Mouse (Mus musculus) stomach, embryonic 14.5 days (tissue): ENCODE results near the gene Vps13a. TPM values are rescaled to one million over a fixed set of nuclear protein-coding genes. Genes with fewer than 3 reads are reported as not detected.

Experiments
- ATAC-seq: fragments of 200-750 bp; cut with Nextera tagmentation; 2 replicates; pipeline ENCODE4 v1.8.0; 2017; ENCODE audit warnings: low read depth, moderate TSS enrichment; ENCODE audit not compliant: insufficient number of reproducible peaks, insufficient read depth, low FRiP score
- H3K27ac ChIP-seq: fragments of 300-500 bp; sonication (generic); 2 replicates; pipeline ENCODE4 v1.5.1; 2014; ENCODE audit warnings: mild to moderate bottlenecking, low read length, moderate library complexity, mixed read lengths
- H3K27me3 ChIP-seq: fragments of 300-500 bp; sonication (generic); 2 replicates; pipeline ENCODE4 v1.6.1; 2014; ENCODE audit warnings: low read length, control low read depth, mixed read lengths; ENCODE audit not compliant: control insufficient read depth, insufficient read depth
- H3K36me3 ChIP-seq: fragments of 300-500 bp; sonication (generic); 2 replicates; pipeline ENCODE4 v1.6.1; 2014; ENCODE audit warnings: mild to moderate bottlenecking, control low read depth, low read length, moderate library complexity, mixed read lengths; ENCODE audit not compliant: control insufficient read depth, insufficient read depth
- H3K4me1 ChIP-seq: fragments of 300-500 bp; sonication (generic); 2 replicates; pipeline ENCODE4 v1.6.1; 2014; ENCODE audit warnings: low read length, control low read depth, mixed read lengths; ENCODE audit not compliant: control insufficient read depth, insufficient read depth
- H3K4me2 ChIP-seq: fragments of 300-500 bp; sonication (generic); replicated peaks from 2 replicates; pipeline ENCODE4 v1.6.1; 2014; ENCODE audit warnings: low read depth, low read length, control low read depth
- H3K4me3 ChIP-seq: fragments of 300-500 bp; sonication (generic); 2 replicates; pipeline ENCODE4 v1.5.1; 2014; ENCODE audit warnings: low read depth, low read length, control low read depth
- H3K9ac ChIP-seq: fragments of 300-500 bp; sonication (generic); replicated peaks from 2 replicates; pipeline ENCODE4 v1.6.1; 2014; ENCODE audit warnings: low read depth, mild to moderate bottlenecking, control low read depth, low read length, moderate library complexity, mixed read lengths
- H3K9me3 ChIP-seq: fragments of 300-500 bp; sonication (generic); 2 replicates; pipeline ENCODE4 v1.6.1; 2016; ENCODE audit warnings: low read depth, low read length, control low read depth; ENCODE audit not compliant: control insufficient read depth
- whole genome bisulfite sequencing: fragments of 180-500 bp; shearing (Covaris S2); extraction: QIAGEN DNeasy Blood & Tissue Kit; methylation state at CpG from one replicate; pipeline ENCODE4 v1.1.7; 2014; 5-methylcytosine and 5-hydroxymethylcytosine counted together
- polyA plus RNA-seq: library from polyadenylated mRNA; unstranded; fragments of >200 nt; fragmentation: Nextera tagmentation; extraction: Ambion mirVana; gene quantifications from 2 replicates; pipeline ENCODE4 v1.2.1, GENCODE M21; 2014

Gene Vps13a
- polyA plus RNA-seq, 1 experiment from 2014 or later, result 20.8 TPM

- Histone ChIP-seq H3K9me3 (no peaks in the 10 kb centered on the region), H3K27ac (no peak overlapping the region), H3K9ac (no peak overlapping the region), H3K27me3 (no peaks in the 10 kb centered on the region), H3K4me3 (no peak overlapping the region), H3K4me2 (no peak overlapping the region), H3K4me1 (no peaks in the 10 kb centered on the region), H3K36me3 (no peaks in the 10 kb centered on the region)
- WGBS, result 20% methylated on average over 3 of the region's 3 CpGs
- ATAC-seq, result no peak
Observed at GRCm38 (mm10) chr19:16585379-16585778, 195.4 kb downstream of the Vps13a start.

- H3K27ac ChIP-seq, result no peak overlapping the region
- H3K9ac ChIP-seq, result no peak overlapping the region
- no peaks in the 10 kb centered on the region for H3K9me3 ChIP-seq
- no peak overlapping the region for H3K4me3 ChIP-seq
- no peaks in the 10 kb centered on the region for H3K4me1 ChIP-seq
- H3K27me3 ChIP-seq, result no peaks in the 10 kb centered on the region
- ATAC-seq, result no peak
- no peaks in the 10 kb centered on the region for H3K36me3 ChIP-seq
- WGBS, result 94% methylated on average over 7 of the region's 7 CpGs
- no peak overlapping the region for H3K4me2 ChIP-seq
Observed at GRCm38 (mm10) chr19:16584546-16584945, 196.2 kb downstream of the Vps13a start.

DNA sequence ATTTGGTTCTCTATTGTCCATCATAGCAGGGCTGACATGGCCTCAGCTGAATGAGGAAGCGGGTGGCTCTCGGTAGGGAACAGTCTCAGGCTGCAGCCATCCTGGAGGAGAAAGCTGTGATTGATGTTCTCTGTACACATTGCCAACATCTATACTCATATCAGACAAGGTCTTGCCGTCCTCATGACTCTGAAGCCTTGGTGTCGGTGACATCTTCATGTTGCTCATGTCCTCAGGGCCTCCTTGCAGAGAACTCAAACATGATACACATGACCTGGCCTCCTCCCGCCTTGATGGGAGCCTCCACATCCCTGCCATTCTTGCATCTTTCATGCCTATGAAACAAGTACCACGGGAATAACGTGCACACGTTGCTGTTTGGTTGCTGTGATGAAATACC, 200.2 kb downstream of the Vps13a start:
- Histone ChIP-seq H3K36me3 (no peaks in the 10 kb centered on the region), H3K9me3 (no peaks in the 10 kb centered on the region), H3K27me3 (no peaks in the 10 kb centered on the region), H3K27ac (no peak overlapping the region), H3K4me3 (no peak overlapping the region), H3K9ac (no peak overlapping the region), H3K4me1 (0 out of 2 replicates have a peak, but pooled peaks cover 7% of the 10 kb centered on the region), H3K4me2 (no peak overlapping the region)
- no peak for ATAC-seq
- 87% methylated on average over 8 of the region's 8 CpGs for WGBS

GRCm38 (mm10) chr19:16579656-16580260, 201.0 kb downstream of the Vps13a start:
- Histone ChIP-seq H3K4me1 (0 out of 2 replicates have a peak, but pooled peaks cover 7% of the 10 kb centered on the region), H3K9ac (no peak overlapping the region), H3K27ac (no peak overlapping the region), H3K36me3 (no peaks in the 10 kb centered on the region), H3K4me3 (no peak overlapping the region), H3K4me2 (no peak overlapping the region), H3K27me3 (no peaks in the 10 kb centered on the region), H3K9me3 (no peaks in the 10 kb centered on the region)
- no peak for ATAC-seq
- WGBS, result 76% methylated on average over 7 of the region's 7 CpGs

DNA sequence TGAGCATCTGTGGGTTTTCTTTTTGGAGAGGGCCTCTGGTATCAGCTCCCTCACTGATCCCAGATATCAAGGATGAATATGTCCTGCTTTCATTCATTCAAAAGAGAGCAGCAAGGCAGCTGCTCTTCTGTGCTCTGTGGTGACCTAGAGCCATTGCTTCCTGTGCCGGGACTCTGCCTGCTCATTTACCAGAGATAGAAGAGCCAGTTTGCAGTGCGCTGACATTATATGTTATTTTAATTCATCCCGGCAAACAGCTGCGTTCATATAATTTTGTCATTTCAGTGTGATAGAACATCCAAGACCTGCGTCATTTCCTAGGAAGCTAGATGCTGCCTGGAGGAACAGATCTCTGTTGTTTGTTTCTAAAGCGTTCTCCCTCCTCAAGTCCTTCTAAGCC, 203.9 kb downstream of the Vps13a start:
- Histone ChIP-seq H3K4me3 (no peak overlapping the region), H3K27ac (no peak overlapping the region), H3K36me3 (no peaks in the 10 kb centered on the region), H3K4me1 (0 out of 2 replicates have a peak, but pooled peaks cover 7% of the 10 kb centered on the region), H3K27me3 (no peaks in the 10 kb centered on the region), H3K4me2 (no peak overlapping the region), H3K9me3 (no peaks in the 10 kb centered on the region), H3K9ac (no peak overlapping the region)
- no peak for ATAC-seq
- 67% methylated on average over 6 of the region's 6 CpGs for WGBS

Other genes with a start within 250 kb of the Vps13a start
- gene Foxb2, start 92.9 kb upstream of the Vps13a start, polyA plus RNA-seq, result not detected in 2 replicates
- 2.8 and 3.0 TPM in 2 replicates for gene Prune2, start 175.2 kb upstream of the Vps13a start, polyA plus RNA-seq